Mouse (Mus musculus): ENCODE results near the gene Olfr1156. TPM values are rescaled to one million over a fixed set of nuclear protein-coding genes. Genes with fewer than 3 reads are reported as not detected.

Gene Olfr1156
- not detected for total RNA-seq (2023)

DNA sequence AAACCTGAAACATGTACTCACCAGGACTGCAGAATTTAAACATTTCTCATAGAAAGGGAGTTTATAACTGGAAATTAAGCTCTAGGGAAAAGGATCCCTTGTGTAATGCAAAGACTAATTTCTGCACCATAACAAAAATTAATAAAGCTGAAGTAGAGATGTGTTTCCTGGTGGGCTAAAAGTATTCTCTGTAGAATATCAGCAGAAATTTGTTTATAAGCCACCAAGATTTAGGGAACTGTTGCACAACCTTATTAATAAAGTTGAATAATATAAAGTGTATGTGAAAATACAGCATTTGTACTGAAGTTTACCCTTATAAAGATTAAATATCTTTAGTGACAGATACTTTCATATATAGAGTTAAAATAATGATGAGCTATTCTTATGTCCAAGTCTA is at the start of gene Olfr1156:
Olfr1156 (minus strand) TSS at position 101 of the 400 bp plus-strand sequence.

DNA sequence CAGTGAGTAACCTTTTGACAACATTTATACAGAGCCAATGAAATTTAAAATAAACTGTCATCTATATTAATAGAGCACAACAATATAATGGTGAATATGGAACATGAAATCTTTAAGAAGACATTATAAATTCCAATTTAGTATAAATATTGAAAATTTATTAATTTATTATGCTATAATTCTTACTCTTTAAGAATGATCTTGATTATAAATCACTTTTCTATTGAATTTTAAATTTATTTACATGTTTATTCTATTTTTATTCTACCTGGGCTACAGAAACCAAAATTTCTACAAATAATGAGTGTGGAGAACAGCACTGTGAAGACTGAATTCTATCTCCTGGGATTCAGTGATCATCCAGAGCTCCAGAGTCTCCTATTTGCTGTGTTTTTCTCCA is 36.9 kb upstream of the Olfr1156 start, which contains the start of gene Olfr1158:
Olfr1158 (plus strand) TSS at position 301 of the 400 bp plus-strand sequence.

GRCm38 (mm10) chr2:87974563-87974962 is 21.7 kb upstream of the Olfr1156 start, which contains the start of gene Olfr74:
TSS of gene Olfr74 (minus strand) at chr2:87974663.

DNA sequence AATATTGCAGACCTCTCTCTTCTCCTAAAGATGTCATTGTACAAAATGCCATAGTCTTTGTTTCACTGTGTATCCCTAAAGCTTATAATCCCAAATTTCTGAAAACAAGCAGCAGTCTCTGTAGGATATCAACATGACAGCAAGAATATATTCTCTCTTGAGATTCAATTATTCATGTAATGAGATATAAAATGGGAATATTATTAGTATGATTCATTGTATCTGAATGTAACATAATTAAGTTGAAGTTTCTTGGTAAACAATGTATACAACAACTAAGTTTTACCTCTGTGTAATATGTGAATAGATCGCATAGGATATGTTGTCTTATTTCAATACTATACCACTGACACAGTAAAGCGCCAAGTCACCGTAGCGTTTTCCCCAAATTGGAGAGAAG is 15.3 kb upstream of the Olfr1156 start, which contains the start of gene Olfr1157:
Olfr1157 (minus strand) TSS at position 101 of the 400 bp plus-strand sequence.

DNA sequence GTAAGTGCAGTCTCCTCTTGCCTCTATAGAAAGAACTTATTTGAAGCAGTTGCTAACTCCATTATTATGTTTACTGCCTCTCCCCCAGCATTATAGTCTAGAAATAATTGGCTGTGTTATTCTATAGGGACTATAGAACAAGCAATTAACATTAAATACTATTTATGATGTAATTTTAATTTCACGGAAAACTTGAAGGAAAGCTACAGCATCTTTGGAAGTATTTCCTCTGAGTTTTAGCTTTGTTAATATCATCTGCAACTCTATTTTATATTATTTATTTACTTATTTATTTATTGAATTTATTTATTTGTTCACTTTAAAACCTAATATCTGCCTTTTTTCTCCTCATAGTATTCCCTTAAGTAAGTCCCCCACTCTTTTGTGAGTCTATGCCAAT is 7.9 kb downstream of the Olfr1156 start, which contains the start of gene Olfr1155:
Olfr1155 (minus strand) TSS at position 101 of the 400 bp plus-strand sequence.

DNA sequence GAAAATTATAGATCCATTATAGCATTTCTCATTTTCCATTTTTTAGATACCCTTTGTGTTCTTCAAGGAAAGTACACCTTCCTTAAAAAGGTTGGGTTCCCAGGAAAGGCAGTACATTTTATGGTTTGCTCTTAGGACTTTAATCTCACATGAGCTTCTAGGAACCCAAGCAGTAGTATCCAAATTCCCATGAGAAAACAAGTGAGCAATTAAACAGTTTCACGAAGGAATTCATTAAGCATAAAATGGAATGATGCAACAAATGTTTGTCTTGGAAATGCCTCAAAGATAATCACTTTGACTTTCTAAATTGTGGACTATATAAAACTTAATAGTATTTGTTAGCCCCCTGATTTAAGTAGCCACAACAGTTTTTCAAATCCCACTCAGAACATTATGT is 47.8 kb downstream of the Olfr1156 start, which contains the start of gene Olfr1154:
Olfr1154 (minus strand) TSS at position 101 of the 400 bp plus-strand sequence.

Other genes starting within 250 kb of the Olfr1156 start
- not detected for gene Olfr1137, start 239.9 kb downstream of the Olfr1156 start, total RNA-seq (2023)
- not detected for gene Olfr1138, start 213.1 kb downstream of the Olfr1156 start, total RNA-seq (2023)
- not detected for gene Olfr1140, start 209.3 kb downstream of the Olfr1156 start, total RNA-seq (2023)
- gene Olfr1141, start 199.1 kb downstream of the Olfr1156 start, total RNA-seq (2023), result not detected
- gene Olfr152, start 173.6 kb downstream of the Olfr1156 start, total RNA-seq (2023), result not detected
- not detected for gene Olfr1143, start 152.5 kb downstream of the Olfr1156 start, total RNA-seq (2023)
- not detected for gene Olfr1145, start 143.3 kb downstream of the Olfr1156 start, total RNA-seq (2023)
- not detected for gene Olfr1148, start 122.6 kb downstream of the Olfr1156 start, total RNA-seq (2023)
- gene Olfr1150-ps1, start 109.1 kb downstream of the Olfr1156 start, total RNA-seq (2023), result not detected
- gene Olfr1151, start 97.2 kb downstream of the Olfr1156 start, total RNA-seq (2023), result not detected
- not detected for gene Olfr1152, start 86.6 kb downstream of the Olfr1156 start, total RNA-seq (2023)
- gene Olfr1153, start 58.1 kb downstream of the Olfr1156 start, total RNA-seq (2023), result not detected
- not detected for gene Olfr1154, start 47.9 kb downstream of the Olfr1156 start, total RNA-seq (2023)
- gene Olfr1155, start 8.0 kb downstream of the Olfr1156 start, total RNA-seq (2023), result not detected
- not detected for gene Olfr1157, start 15.2 kb upstream of the Olfr1156 start, total RNA-seq (2023)
- gene Olfr74, start 21.6 kb upstream of the Olfr1156 start, total RNA-seq (2023), result not detected
- gene Olfr1158, start 37.0 kb upstream of the Olfr1156 start, total RNA-seq (2023), result not detected
- gene Olfr1160, start 55.2 kb upstream of the Olfr1156 start, total RNA-seq (2023), result not detected
- not detected for gene Olfr1161, start 69.7 kb upstream of the Olfr1156 start, total RNA-seq (2023)
- gene Olfr73, start 84.6 kb upstream of the Olfr1156 start, total RNA-seq (2023), result not detected
- not detected for gene Olfr1162, start 98.0 kb upstream of the Olfr1156 start, total RNA-seq (2023)
- gene Olfr1163, start 118.7 kb upstream of the Olfr1156 start, total RNA-seq (2023), result not detected
- not detected for gene Olfr1164, start 140.9 kb upstream of the Olfr1156 start, total RNA-seq (2023)
- gene Olfr1166, start 175.2 kb upstream of the Olfr1156 start, total RNA-seq (2023), result not detected
- gene Olfr1167, start 202.1 kb upstream of the Olfr1156 start, total RNA-seq (2023), result not detected
- gene Olfr1168, start 228.8 kb upstream of the Olfr1156 start, total RNA-seq (2023), result not detected

All from neutrophil, adult 59 days (primary cell).